Mouse (Mus musculus): ENCODE results near the gene Pou2f2. TPM values are rescaled to one million over a fixed set of nuclear protein-coding genes. Genes with fewer than 3 reads are reported as not detected.

Gene Pou2f2
- total and polyA plus RNA-seq, 3 experiments: 8.9 to 102 (median 46.1) TPM

DNA sequence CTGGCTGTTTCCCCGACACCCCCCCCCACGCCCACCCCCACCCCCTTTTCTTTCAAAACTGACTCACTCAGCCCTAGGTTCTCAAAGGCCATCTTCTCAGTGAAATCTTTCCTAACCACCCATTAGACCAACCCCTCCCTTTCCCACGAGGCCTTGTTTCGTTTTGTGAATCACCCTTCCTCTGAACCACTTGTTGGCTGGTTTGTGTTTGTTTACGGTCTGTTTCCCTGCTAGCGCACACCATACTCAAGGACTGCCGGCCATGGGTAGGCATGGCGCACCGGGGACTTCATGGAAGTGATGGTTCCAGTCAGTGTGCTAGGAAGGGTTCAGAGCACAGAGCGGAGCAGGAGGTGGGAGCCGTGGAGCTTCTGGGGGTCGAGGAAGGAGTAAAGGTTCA, 70.2 kb downstream of the Pou2f2 start:
- Histone ChIP-seq H3K27me3 (replicated peaks) (no peaks in the 10 kb centered on the region), H3K36me3 (replicated peaks in 1 of 2; ENCODE audit: control insufficient read depth in 1 of 2, insufficient read depth in 1 of 2, low read length in 1 of 2) (peaks cover 57 to 71% of the 10 kb centered on the region in 2 experiments), H3K4me2 (ENCODE audit: insufficient read depth, low read depth, poor library complexity, severe bottlenecking) (no peak overlapping the region), H3K79me2 (replicated peaks; ENCODE audit: control insufficient read depth, extremely low read depth, insufficient read depth, poor library complexity, severe bottlenecking) (peaks cover 12% of the 10 kb centered on the region), H3K4me1 (ENCODE audit: control insufficient read depth in 1 of 2, insufficient read depth in 2 of 2) (peaks cover 47 to 83% of the 10 kb centered on the region in 2 experiments), H3K9ac (ENCODE audit: insufficient read depth, low read depth) (no peak overlapping the region), H3K9me3 (replicated peaks; ENCODE audit: low read length) (peaks cover 2% of the 10 kb centered on the region), H3K4me3 (replicated peaks in 1 of 3; ENCODE audit: low read depth in 2 of 3, low read length in 2 of 3, poor library complexity in 1 of 3) (peak overlapping the region in 1 of 3 experiments; percentile 7), H3K27ac (ENCODE audit: insufficient read depth, low read depth) (peak overlapping the region; percentile 93)
- DNase-seq (ENCODE audit: extremely low read depth): no peak
- dilution Hi-C loops (cut with MboI; ENCODE audit: extremely low pct_ligation_motif_present, extremely low pct_unique_long_range_greater_than_20kb, low sequenced_read_pairs): no loop called here
- in situ Hi-C loops (cut with MboI; ENCODE audit: low pct_ligation_motif_present, low pct_unique_long_range_greater_than_20kb, low sequenced_read_pairs): no loop called here
- TF ChIP-seq TCF12 (IDR thresholded peaks at IDR 0.05; ENCODE audit: low read depth, low read length): 0 out of 2 replicates have a peak, but pooled peaks have one; percentile 9
- TF ChIP-seq MYC (IDR thresholded peaks at IDR 0.05; ENCODE audit: low read depth, low read length): no peak; the same call in 1 of the 2 replicates
- no peak for TF ChIP-seq PAX5 (IDR thresholded peaks at IDR 0.05; ENCODE audit: low read length)
- TF ChIP-seq ETS1 (conservative IDR thresholded peaks at IDR 0.05; ENCODE audit: low read depth, low read length): peak; percentile 47; the same call in 1 of the 2 replicates
- no peak for TF ChIP-seq NRF1 (IDR thresholded peaks at IDR 0.05; ENCODE audit: low read depth, low read length)
- TF ChIP-seq CHD2 (IDR thresholded peaks at IDR 0.05; ENCODE audit: low read length): no peak
- TF ChIP-seq CTCF (conservative IDR thresholded peaks at IDR 0.05 in 1 of 2, IDR thresholded peaks at IDR 0.05 in 1 of 2; ENCODE audit: low read depth in 2 of 2, low read length in 2 of 2): no peak
- TF ChIP-seq RCOR1 (conservative IDR thresholded peaks at IDR 0.05; ENCODE audit: low read depth, low read length): no peak
- TF ChIP-seq MAX (IDR thresholded peaks at IDR 0.05; ENCODE audit: low read length): 0 out of 2 replicates have a peak, but pooled peaks have one; percentile 21
- peak; percentile 61; the same call in 1 of the 2 replicates for TF ChIP-seq MAZ (IDR thresholded peaks at IDR 0.05; ENCODE audit: low read depth, low read length)
- no peak for TF ChIP-seq USF1 (IDR thresholded peaks at IDR 0.05; ENCODE audit: low read depth, low read length)
- no peak for TF ChIP-seq BHLHE40 (IDR thresholded peaks at IDR 0.05; ENCODE audit: low read depth, low read length)
- no peak for TF ChIP-seq POLR2AphosphoS2 (IDR thresholded peaks at IDR 0.05; ENCODE audit: low read depth, low read length)

DNA sequence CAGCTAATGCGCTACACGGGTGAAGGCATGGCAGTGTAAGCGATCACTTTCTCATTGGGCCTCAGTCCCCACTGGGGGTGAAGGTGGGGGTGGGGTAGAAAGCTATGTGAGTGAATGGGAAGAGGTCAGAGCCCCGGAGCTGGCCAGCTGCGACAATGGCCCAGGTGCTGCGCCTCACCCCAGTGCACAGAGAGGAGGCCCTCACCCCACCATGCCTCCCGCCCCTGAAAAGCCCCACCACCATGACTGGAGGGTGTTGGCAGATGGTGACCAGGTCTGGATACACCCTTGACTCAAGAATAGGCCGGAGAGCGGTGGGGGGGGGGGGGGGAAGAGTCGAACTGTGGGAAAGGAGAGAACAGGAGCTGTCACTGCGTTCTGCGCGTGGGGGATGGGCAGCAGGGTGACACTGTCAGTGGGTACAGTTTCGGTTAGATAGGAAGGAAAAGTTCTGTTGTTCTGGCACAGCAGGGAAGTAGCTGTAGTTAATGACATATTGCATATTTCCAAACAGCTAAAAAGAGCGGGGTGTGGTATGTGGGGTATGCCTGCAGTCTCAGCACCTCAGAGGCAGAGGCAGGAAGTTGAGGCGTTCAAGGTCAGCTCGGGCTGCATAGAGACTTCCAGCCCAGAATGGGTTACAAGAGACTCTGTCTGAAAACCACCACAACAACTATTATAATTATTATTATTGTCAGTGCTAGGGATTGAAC, 72.6 kb downstream of the Pou2f2 start:
- Histone ChIP-seq H3K9ac (ENCODE audit: insufficient read depth, low read depth) (peak overlapping the region; percentile 36; the same call in 1 of the 2 replicates), H3K4me2 (ENCODE audit: insufficient read depth, low read depth, poor library complexity, severe bottlenecking) (peak overlapping the region; percentile 45), H3K27me3 (replicated peaks) (no peaks in the 10 kb centered on the region), H3K4me3 (replicated peaks in 1 of 3; ENCODE audit: low read depth in 2 of 3, low read length in 2 of 3, poor library complexity in 1 of 3) (no peak overlapping the region), H3K36me3 (replicated peaks in 1 of 2; ENCODE audit: control insufficient read depth in 1 of 2, insufficient read depth in 1 of 2, low read length in 1 of 2) (peaks cover 58 to 79% of the 10 kb centered on the region in 2 experiments), H3K79me2 (replicated peaks; ENCODE audit: control insufficient read depth, extremely low read depth, insufficient read depth, poor library complexity, severe bottlenecking) (peaks cover 12% of the 10 kb centered on the region), H3K27ac (ENCODE audit: insufficient read depth, low read depth) (peak overlapping the region; percentile 87), H3K9me3 (replicated peaks; ENCODE audit: low read length) (peaks cover 2% of the 10 kb centered on the region), H3K4me1 (ENCODE audit: control insufficient read depth in 1 of 2, insufficient read depth in 2 of 2) (peaks cover 33 to 59% of the 10 kb centered on the region in 2 experiments)
- dilution Hi-C loops (cut with MboI; ENCODE audit: extremely low pct_ligation_motif_present, extremely low pct_unique_long_range_greater_than_20kb, low sequenced_read_pairs): no loop called here
- peak; percentile 84 for DNase-seq (ENCODE audit: extremely low read depth)
- in situ Hi-C loops (cut with MboI; ENCODE audit: low pct_ligation_motif_present, low pct_unique_long_range_greater_than_20kb, low sequenced_read_pairs): no loop called here
- peak; percentile 76 for TF ChIP-seq IRF4 (IDR thresholded peaks at IDR 0.05; ENCODE audit: low read depth, low read length)
- peak; percentile 84 for TF ChIP-seq SIN3A (IDR thresholded peaks at IDR 0.05; ENCODE audit: low read length)
- TF ChIP-seq RAD21 (IDR thresholded peaks at IDR 0.05; ENCODE audit: low read depth, low read length): no peak; the same call in 1 of the 2 replicates
- peak; percentile 95 for TF ChIP-seq MAZ (IDR thresholded peaks at IDR 0.05; ENCODE audit: low read depth, low read length)
- no peak for TF ChIP-seq USF1 (IDR thresholded peaks at IDR 0.05; ENCODE audit: low read depth, low read length)
- no peak for TF ChIP-seq TBP (conservative IDR thresholded peaks at IDR 0.05; ENCODE audit: low read depth, low read length)
- no peak for TF ChIP-seq ZKSCAN1 (IDR thresholded peaks at IDR 0.05; ENCODE audit: borderline replicate concordance, low read depth, low read length)
- TF ChIP-seq JUND (conservative IDR thresholded peaks at IDR 0.05; ENCODE audit: low read depth, low read length): no peak
- TF ChIP-seq ZMIZ1 (IDR thresholded peaks at IDR 0.05; ENCODE audit: low read depth, low read length): 0 out of 2 replicates have a peak, but pooled peaks have one; percentile 11
- TF ChIP-seq MAX (IDR thresholded peaks at IDR 0.05; ENCODE audit: low read length): peak; percentile 60
- TF ChIP-seq ELF1 (IDR thresholded peaks at IDR 0.05; ENCODE audit: low read depth, low read length): no peak
- peak; percentile 24; the same call in 1 of the 2 replicates for TF ChIP-seq MYC (IDR thresholded peaks at IDR 0.05; ENCODE audit: low read depth, low read length)
- peak; percentile 5; the same call in 1 of the 2 replicates for TF ChIP-seq SMC3 (IDR thresholded peaks at IDR 0.05; ENCODE audit: low read depth, low read length)
- TF ChIP-seq BHLHE40 (IDR thresholded peaks at IDR 0.05; ENCODE audit: low read depth, low read length): peak; percentile 77
- peak; percentile 41 for TF ChIP-seq HCFC1 (IDR thresholded peaks at IDR 0.05; ENCODE audit: low read depth, low read length)
- TF ChIP-seq TCF12 (IDR thresholded peaks at IDR 0.05; ENCODE audit: low read depth, low read length): peak; percentile 98
- TF ChIP-seq CHD1 (IDR thresholded peaks at IDR 0.05; ENCODE audit: low read depth, low read length): no peak
- no peak for TF ChIP-seq NELFE (IDR thresholded peaks at IDR 0.05; ENCODE audit: low read depth, low read length)
- no peak for TF ChIP-seq POLR2A (IDR thresholded peaks at IDR 0.05; ENCODE audit: low read depth, low read length)
- peak; percentile 77 for TF ChIP-seq ETS1 (conservative IDR thresholded peaks at IDR 0.05; ENCODE audit: low read depth, low read length)
- no peak for TF ChIP-seq CTCF (conservative IDR thresholded peaks at IDR 0.05 in 1 of 2, IDR thresholded peaks at IDR 0.05 in 1 of 2; ENCODE audit: low read depth in 2 of 2, low read length in 2 of 2)
- TF ChIP-seq KAT2A (IDR thresholded peaks at IDR 0.05; ENCODE audit: insufficient replicate concordance, low read length): no peak
- no peak for TF ChIP-seq ZC3H11A (IDR thresholded peaks at IDR 0.05; ENCODE audit: low read depth, low read length)
- TF ChIP-seq EP300 (IDR thresholded peaks at IDR 0.05; ENCODE audit: low read length): peak; percentile 82
- peak; percentile 83 for TF ChIP-seq MXI1 (IDR thresholded peaks at IDR 0.05; ENCODE audit: low read depth, low read length)
